Mouse (Mus musculus) neutrophil, adult 83 days (primary cell): ENCODE data around the gene Wnk1. TPM values are rescaled to one million over a fixed set of nuclear protein-coding genes. Genes with fewer than 3 reads are reported as not detected.

Source experiments
- total RNA-seq, 2 experiments: library from RNA; stranded (reverse); gene quantifications; one replicate each; pipeline ENCODE4 v1.2.4; 2023

Wnk1 gene
- total RNA-seq = 100 to 1,000 TPM; 242 to 253 TPM

GRCm38 (mm10) chr6:120038366-120039255 lies at the start of gene Wnk1:
Gene Wnk1, minus strand, starts transcription at chr6:120038672.

GRCm38 (mm10) chr6:119902204-119903080 lies 136.0 kb downstream of the Wnk1 start, which contains the start of gene Rad52:
Gene Rad52, plus strand, starts transcription at chr6:119902698.

Other genes with a start within 250 kb of the Wnk1 start
- 1 to 10 TPM; 8.3 to 8.7 TPM for gene Erc1, start 190.5 kb downstream of the Wnk1 start, total RNA-seq
- gene Rad52, start 136.0 kb downstream of the Wnk1 start, total RNA-seq = 10 to 100 TPM; 18.4 to 19.5 TPM
- gene Ninj2, start 54.7 kb upstream of the Wnk1 start, total RNA-seq = not detected